Mouse (Mus musculus): ENCODE results near the gene Tcf21. TPM values are rescaled to one million over a fixed set of nuclear protein-coding genes. Genes with fewer than 3 reads are reported as not detected.

The Tcf21 gene
- total RNA-seq (2023): not detected

GRCm38 (mm10) chr10:22819871-22820590 lies at the start of gene Tcf21:
TSS of gene Tcf21 (minus strand) at chr10:22820174.

Other genes with a start within 250 kb of the Tcf21 start
- not detected for gene Slc2a12, start 175.2 kb downstream of the Tcf21 start, total RNA-seq (2023)
- 62.2 TPM for gene Tbpl1, start 88.2 kb downstream of the Tcf21 start, total RNA-seq (2023)